Mouse (Mus musculus): Measurements from ENCODE around the gene Dip2c. TPM values are rescaled to one million over a fixed set of nuclear protein-coding genes. Genes with fewer than 3 reads are reported as not detected.

Dip2c gene
- total and polyA plus RNA-seq, 2 experiments from 2014 or later = 7.1 to 63.6 TPM

- DNase-seq (ENCODE audit: low spot score) (peak; percentile 64), ATAC-seq (ENCODE audit: insufficient read depth, low read depth) (peak; percentile 52; the same call in 1 of the 2 replicates)
- Histone ChIP-seq H3K27me3 (ENCODE audit: control insufficient read depth, insufficient read depth, low read length) (no peaks in the 10 kb centered on the region), H3K27ac (ENCODE audit: low read depth) (peak overlapping the region; percentile 63), H3K4me1 (ENCODE audit: control insufficient read depth, insufficient read depth) (peaks cover 20% of the 10 kb centered on the region), H3K9ac (replicated peaks; ENCODE audit: low read depth, low read length) (no peak overlapping the region), H3K9me3 (replicated peaks; ENCODE audit: control insufficient read depth, low read length) (no peaks in the 10 kb centered on the region), H3K4me2 (ENCODE audit: low read depth, low read length) (no peak overlapping the region), H3K4me3 (ENCODE audit: low read depth, low read length) (no peak overlapping the region), H3K36me3 (replicated peaks; ENCODE audit: control insufficient read depth, insufficient read depth, low read length) (no peaks in the 10 kb centered on the region)
- TF ChIP-seq EP300 (IDR thresholded peaks at IDR 0.05; ENCODE audit: low read depth) (no peak), CTCF (IDR thresholded peaks at IDR 0.05; ENCODE audit: low read depth) (no peak)
- 35% methylated on average over 4 of the region's 4 CpGs for whole genome bisulfite sequencing
Observed at GRCm38 (mm10) chr13:9443066-9443465, 166.7 kb downstream of the Dip2c start.

GRCm38 (mm10) chr13:9445533-9446294 is 169.4 kb downstream of the Dip2c start:
- Histone ChIP-seq H3K9me3 (replicated peaks; ENCODE audit: control insufficient read depth, low read length) (no peaks in the 10 kb centered on the region), H3K27me3 (ENCODE audit: control insufficient read depth, insufficient read depth, low read length) (no peaks in the 10 kb centered on the region), H3K4me3 (ENCODE audit: low read depth, low read length) (no peak overlapping the region), H3K36me3 (replicated peaks; ENCODE audit: control insufficient read depth, insufficient read depth, low read length) (no peaks in the 10 kb centered on the region), H3K27ac (ENCODE audit: low read depth) (peak overlapping the region; percentile 94), H3K4me2 (ENCODE audit: low read depth, low read length) (no peak overlapping the region), H3K9ac (replicated peaks; ENCODE audit: low read depth, low read length) (no peak overlapping the region), H3K4me1 (ENCODE audit: control insufficient read depth, insufficient read depth) (peaks cover 37% of the 10 kb centered on the region)
- 45% methylated on average over 6 of the region's 6 CpGs for WGBS
- DNase-seq (ENCODE audit: low spot score) (no peak), ATAC-seq (ENCODE audit: insufficient read depth, low read depth) (no peak)
- TF ChIP-seq CTCF (IDR thresholded peaks at IDR 0.05; ENCODE audit: low read depth) (no peak), EP300 (IDR thresholded peaks at IDR 0.05; ENCODE audit: low read depth) (no peak)

DNA sequence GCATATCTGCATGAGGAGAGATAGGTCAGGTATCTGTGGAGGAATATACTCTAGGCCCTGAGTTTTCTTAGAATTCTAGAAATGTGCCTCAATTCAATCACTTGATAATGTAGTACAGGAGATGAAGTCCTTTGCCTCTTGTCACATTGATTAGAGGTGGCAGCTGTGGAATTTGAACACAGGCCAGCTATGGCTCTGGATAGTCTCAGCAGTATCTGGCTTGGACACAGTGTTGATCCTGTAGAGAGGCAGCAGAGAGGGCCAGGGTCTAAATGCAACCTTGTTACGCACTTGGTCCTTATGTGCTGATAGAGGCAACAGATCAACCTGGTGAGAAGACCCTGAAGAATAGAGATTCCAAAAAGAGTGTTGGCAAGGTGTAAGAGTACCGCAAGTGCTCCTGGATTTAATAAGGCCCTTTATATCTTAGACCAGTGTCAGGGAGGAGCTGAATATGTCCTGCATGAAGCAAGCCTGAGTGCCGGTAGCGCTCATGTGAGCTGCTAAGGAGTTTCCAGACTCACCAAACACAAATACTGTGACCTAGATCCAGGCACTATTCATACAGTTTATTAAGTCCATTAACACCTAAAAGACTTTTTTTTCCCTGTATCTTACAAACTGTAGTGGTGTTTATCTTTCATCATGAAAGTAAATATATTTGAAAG is 170.3 kb downstream of the Dip2c start:
- Histone ChIP-seq H3K9me3 (replicated peaks; ENCODE audit: control insufficient read depth, low read length) (no peaks in the 10 kb centered on the region), H3K36me3 (replicated peaks; ENCODE audit: control insufficient read depth, insufficient read depth, low read length) (no peaks in the 10 kb centered on the region), H3K9ac (replicated peaks; ENCODE audit: low read depth, low read length) (no peak overlapping the region), H3K4me3 (ENCODE audit: low read depth, low read length) (no peak overlapping the region), H3K27ac (ENCODE audit: low read depth) (peak overlapping the region; percentile 94), H3K4me2 (ENCODE audit: low read depth, low read length) (peak overlapping the region; percentile 35), H3K27me3 (ENCODE audit: control insufficient read depth, insufficient read depth, low read length) (no peaks in the 10 kb centered on the region), H3K4me1 (ENCODE audit: control insufficient read depth, insufficient read depth) (peaks cover 40% of the 10 kb centered on the region)
- DNase-seq (ENCODE audit: low spot score) (peak; percentile 84), ATAC-seq (ENCODE audit: insufficient read depth, low read depth) (peak; percentile 92)
- WGBS = 43% methylated on average over 4 of the region's 4 CpGs
- no peak for TF ChIP-seq CTCF (IDR thresholded peaks at IDR 0.05; ENCODE audit: low read depth)
- peak; percentile 90 for TF ChIP-seq EP300 (IDR thresholded peaks at IDR 0.05; ENCODE audit: low read depth)

- WGBS = 32% methylated on average over 3 of the region's 3 CpGs
- ATAC-seq (ENCODE audit: insufficient read depth, low read depth) (no peak), DNase-seq (ENCODE audit: low spot score) (peak; percentile 55)
- Histone ChIP-seq H3K4me3 (ENCODE audit: low read depth, low read length) (no peak overlapping the region), H3K4me2 (ENCODE audit: low read depth, low read length) (no peak overlapping the region), H3K27me3 (ENCODE audit: control insufficient read depth, insufficient read depth, low read length) (no peaks in the 10 kb centered on the region), H3K27ac (ENCODE audit: low read depth) (peak overlapping the region; percentile 75), H3K9ac (replicated peaks; ENCODE audit: low read depth, low read length) (no peak overlapping the region), H3K36me3 (replicated peaks; ENCODE audit: control insufficient read depth, insufficient read depth, low read length) (no peaks in the 10 kb centered on the region), H3K4me1 (ENCODE audit: control insufficient read depth, insufficient read depth) (peaks cover 55% of the 10 kb centered on the region), H3K9me3 (replicated peaks; ENCODE audit: control insufficient read depth, low read length) (no peaks in the 10 kb centered on the region)
- no peak for TF ChIP-seq EP300 (IDR thresholded peaks at IDR 0.05; ENCODE audit: low read depth)
- TF ChIP-seq CTCF (IDR thresholded peaks at IDR 0.05; ENCODE audit: low read depth) = no peak
Observed at GRCm38 (mm10) chr13:9450276-9450675, 173.9 kb downstream of the Dip2c start.

DNA sequence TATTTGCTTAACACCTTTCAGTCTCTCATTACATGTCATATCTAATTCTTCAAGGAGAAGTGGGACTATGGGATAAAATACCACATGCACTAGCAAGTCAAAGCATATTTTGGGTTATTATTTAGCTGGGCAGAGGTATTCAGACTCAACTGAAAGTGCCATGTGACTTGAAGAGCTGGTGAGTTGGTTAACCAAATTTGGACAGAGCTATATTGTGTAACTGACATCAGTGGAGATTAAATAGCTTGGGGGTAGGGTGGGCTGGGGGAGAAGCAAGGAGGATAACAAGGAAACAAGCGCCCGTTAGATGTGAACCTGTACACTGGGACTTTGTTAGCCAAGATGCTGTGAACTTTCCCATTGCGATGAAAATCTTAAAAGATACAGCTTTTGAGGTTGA is 175.6 kb downstream of the Dip2c start:
- no peak overlapping the region for H3K9ac ChIP-seq (replicated peaks; ENCODE audit: low read depth, low read length)
- H3K27ac ChIP-seq (ENCODE audit: low read depth) = peak overlapping the region; percentile 72
- TF ChIP-seq CTCF (IDR thresholded peaks at IDR 0.05; ENCODE audit: low read depth) (no peak), EP300 (IDR thresholded peaks at IDR 0.05; ENCODE audit: low read depth) (no peak)
- H3K27me3 ChIP-seq (ENCODE audit: control insufficient read depth, insufficient read depth, low read length) = no peaks in the 10 kb centered on the region
- H3K4me1 ChIP-seq (ENCODE audit: control insufficient read depth, insufficient read depth) = peaks cover 52% of the 10 kb centered on the region
- H3K4me2 ChIP-seq (ENCODE audit: low read depth, low read length) = no peak overlapping the region
- 61% methylated on average over 3 of the region's 3 CpGs for WGBS
- no peaks in the 10 kb centered on the region for H3K36me3 ChIP-seq (replicated peaks; ENCODE audit: control insufficient read depth, insufficient read depth, low read length)
- no peaks in the 10 kb centered on the region for H3K9me3 ChIP-seq (replicated peaks; ENCODE audit: control insufficient read depth, low read length)
- ATAC-seq (ENCODE audit: insufficient read depth, low read depth) = peak; percentile 52; the same call in 1 of the 2 replicates
- peak; percentile 71 for DNase-seq (ENCODE audit: low spot score)
- no peak overlapping the region for H3K4me3 ChIP-seq (ENCODE audit: low read depth, low read length)

All from heart, postnatal 0 days (tissue).